Mouse (Mus musculus) liver, adult 2 months (tissue): ENCODE data around the gene Lyar. TPM values are rescaled to one million over a fixed set of nuclear protein-coding genes. Genes with fewer than 3 reads are reported as not detected.

Source experiments
- DNase-seq: peaks from one replicate; pipeline ENCODE4 v3.0.0-alpha.2; 2011; ENCODE audit warnings: low read depth, low spot score; ENCODE audit errors: extremely low read depth
- H3K27ac ChIP-seq: fragments of 200-500 bp; replicated peaks from 2 replicates; pipeline ENCODE4 v1.5.1; 2012; ENCODE audit warnings: low read depth, mild to moderate bottlenecking, control low read depth, inconsistent platforms, low read length; ENCODE audit not compliant: insufficient read depth
- H3K27me3 ChIP-seq: fragments of 200-500 bp; 2 replicates; pipeline ENCODE4 v1.6.1; 2012; ENCODE audit warnings: mild to moderate bottlenecking, moderate library complexity, low read length, inconsistent platforms; ENCODE audit not compliant: control insufficient read depth, insufficient read depth
- H3K36me3 ChIP-seq: fragments of 200-500 bp; 2 replicates; pipeline ENCODE4 v1.6.1; 2012; ENCODE audit warnings: low read length, inconsistent platforms; ENCODE audit not compliant: control insufficient read depth, insufficient read depth
- H3K4me1 ChIP-seq: fragments of 200-500 bp; 2 replicates; pipeline ENCODE4 v1.6.1; 2011; ENCODE audit warnings: low read length; ENCODE audit not compliant: control insufficient read depth, insufficient read depth
- H3K4me3 ChIP-seq: fragments of 200-500 bp; 2 replicates; pipeline ENCODE4 v1.5.1; 2011; ENCODE audit warnings: low read depth, mild to moderate bottlenecking, control low read depth, low read length, moderate library complexity; ENCODE audit not compliant: insufficient read depth
- H3K79me2 ChIP-seq: fragments of 200-500 bp; 2 replicates; pipeline ENCODE4 v1.6.1; 2012; ENCODE audit warnings: inconsistent platforms, mild to moderate bottlenecking, low read length, moderate library complexity; ENCODE audit not compliant: control insufficient read depth, insufficient read depth
- H3K9ac ChIP-seq: fragments of 200-500 bp; 2 replicates; pipeline ENCODE4 v1.6.1; 2012; ENCODE audit warnings: low read depth, mild to moderate bottlenecking, control low read depth, inconsistent platforms, low read length
- CTCF ChIP-seq: fragments of 200-500 bp; IDR thresholded peaks from 2 replicates; pipeline ENCODE4 v1.5.1; 2011; ENCODE audit warnings: low read depth, low read length, control low read depth
- POLR2A ChIP-seq: fragments of 200-500 bp; IDR thresholded peaks from 2 replicates; pipeline ENCODE4 v1.6.1; 2011; ENCODE audit warnings: low read length, control low read depth; ENCODE audit not compliant: insufficient read depth; ENCODE audit errors: extremely low read depth
- WGBS: fragments of 180-500 bp; shearing (Covaris S2); methylation state at CpG from one replicate; pipeline ENCODE4 v1.1.7; 2018; 5-methylcytosine and 5-hydroxymethylcytosine counted together
- polyA plus RNA-seq: library from polyadenylated mRNA; depleted of rRNA; stranded (reverse); fragments of >200 nt; gene quantifications from 2 replicates; pipeline ENCODE4 v1.2.3, GENCODE M21; 2012
- total RNA-seq: library from RNA; depleted of rRNA; stranded (reverse); fragments of >200 nt; gene quantifications from 2 replicates; pipeline ENCODE4 v1.2.3, GENCODE M21; 2014

Lyar gene
- total and polyA plus RNA-seq, 2 experiments: 2.6 to 9.2 TPM

DNA sequence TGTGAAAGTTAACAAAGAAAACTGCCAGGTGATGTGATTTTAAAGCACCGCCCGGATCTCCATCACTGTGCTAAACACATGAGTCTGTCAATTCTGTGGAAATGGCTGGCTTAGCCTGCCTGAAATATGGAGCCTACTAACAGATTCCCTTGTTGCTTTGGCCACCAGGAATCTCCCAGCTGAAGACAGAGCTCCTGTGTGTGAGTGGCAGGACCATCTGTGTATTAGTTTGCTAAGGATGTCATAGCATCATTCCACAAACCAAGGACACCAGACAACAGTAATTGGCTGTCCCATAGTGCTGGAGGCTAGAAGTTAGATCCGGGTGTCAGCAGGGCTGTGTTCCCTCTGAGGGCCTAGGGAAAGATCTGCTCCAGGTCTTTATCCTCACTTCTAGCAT, 29.4 kb upstream of the Lyar start:
- Histone ChIP-seq H3K4me3 (no peak overlapping the region), H3K9ac (no peak overlapping the region), H3K79me2 (no peaks in the 10 kb centered on the region), H3K27me3 (no peaks in the 10 kb centered on the region), H3K27ac (no peak overlapping the region), H3K36me3 (no peaks in the 10 kb centered on the region), H3K4me1 (no peaks in the 10 kb centered on the region)
- 92% methylated on average over 3 of the region's 3 CpGs for WGBS
- no peak for DNase-seq
- TF ChIP-seq CTCF: no peak

DNA sequence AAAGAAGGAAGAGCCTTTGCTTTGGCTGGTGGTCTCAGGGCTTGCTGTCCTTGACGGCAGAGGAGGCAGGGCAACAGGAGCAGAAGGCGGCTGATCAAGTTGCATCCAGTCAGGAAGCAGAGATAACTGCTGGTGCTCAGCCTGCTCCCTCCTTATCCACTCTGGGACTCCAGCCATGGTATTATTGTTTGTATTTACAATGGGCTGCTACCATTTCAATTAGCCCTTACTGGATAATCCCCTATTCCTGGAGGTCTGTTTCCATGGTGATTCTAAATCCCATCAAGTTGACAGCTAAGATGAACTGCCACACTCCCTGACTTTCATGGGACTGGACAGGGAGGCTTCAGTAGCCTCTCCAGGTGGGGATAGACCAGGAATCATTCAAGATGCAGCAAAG, 25.3 kb upstream of the Lyar start:
- Histone ChIP-seq H3K4me1 (no peaks in the 10 kb centered on the region), H3K27me3 (no peaks in the 10 kb centered on the region), H3K9ac (no peak overlapping the region), H3K27ac (no peak overlapping the region), H3K79me2 (no peaks in the 10 kb centered on the region), H3K36me3 (no peaks in the 10 kb centered on the region), H3K4me3 (no peak overlapping the region)
- TF ChIP-seq CTCF (no peak), POLR2A (no peak)
- no peak for DNase-seq
- WGBS: 34% methylated on average over 2 of the region's 2 CpGs

DNA sequence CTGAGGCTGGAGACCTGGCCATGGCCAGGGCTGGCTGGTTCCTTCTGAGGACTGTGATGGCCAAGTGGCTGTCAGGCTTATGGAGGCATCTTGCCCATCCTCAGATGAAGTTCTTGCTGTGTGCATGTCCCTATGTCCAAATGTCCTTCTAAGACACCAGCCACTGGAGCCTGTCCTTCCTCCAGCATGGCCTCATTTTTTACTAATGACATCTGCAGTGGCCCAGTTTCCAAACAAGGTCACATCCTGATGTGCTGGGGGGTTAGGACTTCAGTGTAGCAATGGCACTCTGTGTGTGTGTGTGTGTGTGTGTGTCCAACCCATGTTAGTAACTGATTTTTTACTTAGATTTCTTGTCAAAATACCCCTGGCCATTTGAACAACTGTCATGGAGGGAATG, 24.3 kb upstream of the Lyar start:
- Histone ChIP-seq H3K9ac (no peak overlapping the region), H3K27ac (no peak overlapping the region), H3K79me2 (no peaks in the 10 kb centered on the region), H3K4me1 (no peaks in the 10 kb centered on the region), H3K4me3 (no peak overlapping the region), H3K36me3 (no peaks in the 10 kb centered on the region), H3K27me3 (no peaks in the 10 kb centered on the region)
- DNase-seq: no peak
- no peak for TF ChIP-seq POLR2A

DNA sequence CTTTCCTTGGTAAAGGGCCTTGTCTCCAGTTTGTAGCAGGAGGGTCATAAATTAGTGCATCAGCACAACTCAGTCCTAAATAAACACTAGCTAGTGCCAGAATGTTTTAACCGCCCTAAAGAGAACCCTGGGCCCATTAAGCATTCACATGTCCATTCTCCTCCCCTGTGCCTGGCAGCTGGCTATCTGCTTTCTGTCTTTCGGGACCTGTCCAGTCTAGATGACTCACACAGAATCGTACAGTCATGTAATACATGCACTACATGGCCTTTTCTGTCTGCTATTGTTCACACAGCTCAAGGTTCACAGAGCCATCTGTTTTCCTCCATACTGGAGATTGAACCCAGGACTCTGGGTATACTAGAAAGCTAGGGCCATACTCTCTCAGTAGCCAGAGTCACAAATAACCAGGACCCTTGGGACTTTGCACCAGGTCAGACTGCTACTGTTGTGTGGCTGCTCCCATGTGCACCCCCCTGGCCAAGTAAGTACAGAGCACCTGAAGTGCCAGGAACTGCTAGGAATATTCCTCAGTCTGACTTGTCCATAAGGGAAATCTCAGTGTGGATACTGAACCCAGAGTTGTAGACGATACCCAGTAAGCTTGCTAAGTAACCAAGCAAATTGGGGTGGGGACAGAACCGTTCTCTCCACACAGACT, 23.3 kb upstream of the Lyar start:
- WGBS: 80% methylated on average over 5 of the region's 5 CpGs
- no peak for DNase-seq

DNA sequence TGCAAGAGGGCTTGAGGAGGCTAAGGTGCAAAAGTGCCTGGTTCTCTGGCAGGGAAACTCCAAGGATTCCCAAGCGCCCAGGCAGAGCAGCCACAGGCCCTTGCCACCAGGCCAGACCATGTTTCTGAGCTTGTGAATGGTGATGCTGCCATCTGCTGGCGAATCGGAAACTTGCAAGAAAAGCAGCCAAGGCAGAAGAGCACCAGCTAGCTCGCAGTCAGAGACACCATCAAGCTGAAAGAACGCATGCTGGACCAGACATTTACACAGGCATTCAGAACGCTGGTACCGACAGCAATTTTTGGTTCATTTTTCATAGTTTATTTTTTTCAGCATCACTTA, 22.8 kb upstream of the Lyar start:
- Histone ChIP-seq H3K4me3 (no peak overlapping the region), H3K9ac (no peak overlapping the region), H3K4me1 (no peaks in the 10 kb centered on the region), H3K27ac (no peak overlapping the region), H3K36me3 (no peaks in the 10 kb centered on the region), H3K27me3 (no peaks in the 10 kb centered on the region), H3K79me2 (no peaks in the 10 kb centered on the region)
- 26% methylated on average over 7 of the region's 7 CpGs for WGBS
- TF ChIP-seq POLR2A: no peak
- TF ChIP-seq CTCF: peak; percentile 97
- DNase-seq: peak; percentile 51

More for the DNA sequence above, 23.3 kb upstream of the Lyar start:
- Histone ChIP-seq H3K27ac (no peak overlapping the region), H3K4me1 (no peaks in the 10 kb centered on the region), H3K4me3 (no peak overlapping the region), H3K36me3 (no peaks in the 10 kb centered on the region), H3K27me3 (no peaks in the 10 kb centered on the region), H3K79me2 (no peaks in the 10 kb centered on the region), H3K9ac (no peak overlapping the region)
- no peak for TF ChIP-seq POLR2A
- no peak for TF ChIP-seq CTCF

DNA sequence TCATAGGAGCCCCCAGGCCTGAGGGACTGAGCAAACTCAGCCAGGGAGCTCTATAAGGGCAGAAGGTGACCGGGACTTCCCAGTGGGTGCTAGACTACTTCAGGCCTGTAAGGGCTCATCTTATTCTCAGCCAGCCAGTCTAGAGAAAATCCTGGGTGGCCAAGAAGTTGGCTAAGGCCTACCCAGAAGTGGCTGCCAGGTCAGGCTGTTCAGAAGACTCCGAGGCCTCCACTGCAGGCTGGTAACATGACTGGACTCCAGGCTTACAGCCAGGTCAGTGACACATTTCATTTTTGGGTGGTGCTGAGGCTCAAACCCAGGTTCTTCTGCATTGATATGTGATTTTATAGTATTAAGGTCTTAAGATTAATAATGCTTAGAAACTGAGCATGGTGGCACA, 20.6 kb upstream of the Lyar start:
- no peaks in the 10 kb centered on the region; the same call in 1 of the 2 replicates for H3K36me3 ChIP-seq
- H3K79me2 ChIP-seq: no peaks in the 10 kb centered on the region
- no peak overlapping the region for H3K9ac ChIP-seq
- no peak for DNase-seq
- H3K27ac ChIP-seq: no peak overlapping the region
- 86% methylated on average over 2 of the region's 2 CpGs for WGBS
- H3K4me3 ChIP-seq: no peak overlapping the region
- TF ChIP-seq CTCF (no peak), POLR2A (no peak)
- H3K4me1 ChIP-seq: no peaks in the 10 kb centered on the region
- no peaks in the 10 kb centered on the region for H3K27me3 ChIP-seq
